Mouse (Mus musculus): ENCODE measurements around the gene Setd7. TPM values are rescaled to one million over a fixed set of nuclear protein-coding genes. Genes with fewer than 3 reads are reported as not detected.

Setd7 gene
- total and polyA plus RNA-seq, 3 experiments = 16.6 to 34.3 (median 23.6) TPM

DNA sequence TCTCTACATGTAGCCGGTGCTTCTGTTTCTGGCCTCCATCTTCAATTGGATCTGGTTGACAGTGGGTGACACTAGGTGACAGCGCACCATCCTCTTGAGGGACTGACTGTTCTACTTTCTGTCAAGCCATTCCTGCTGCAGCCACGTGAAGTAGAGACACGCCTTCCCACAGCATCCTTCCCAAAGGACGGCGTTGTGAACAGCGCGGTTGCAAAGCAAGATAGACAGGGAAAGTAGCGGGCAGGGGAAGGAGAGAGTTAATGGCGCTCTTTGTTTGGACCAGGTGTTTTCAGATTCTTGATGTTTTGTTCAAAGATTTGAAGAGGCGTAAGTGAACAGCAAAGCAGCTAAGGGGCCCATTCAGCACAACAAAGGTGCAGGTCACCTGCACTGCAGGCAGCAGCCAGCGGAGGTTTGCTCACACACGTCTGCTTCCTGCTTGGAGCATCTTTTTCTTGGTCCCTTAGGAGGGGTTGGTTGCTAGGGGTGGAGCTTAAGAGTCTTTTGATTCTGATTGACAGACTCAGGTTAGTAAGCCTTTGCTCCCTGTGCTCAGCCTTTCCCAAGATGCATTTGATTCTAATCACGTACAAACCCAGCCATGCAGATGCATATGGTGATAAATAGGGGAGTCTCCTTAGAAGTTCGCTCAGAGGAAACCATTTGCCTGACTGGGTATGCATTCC is 29.7 kb upstream of the Setd7 start:
- DNase-seq (ENCODE audit: extremely low read depth) = no peak
- Histone ChIP-seq H3K27ac (ENCODE audit: insufficient read depth, low read depth) (no peak overlapping the region), H3K9me3 (replicated peaks; ENCODE audit: low read length) (no peaks in the 10 kb centered on the region), H3K27me3 (replicated peaks) (no peaks in the 10 kb centered on the region), H3K79me2 (replicated peaks; ENCODE audit: control insufficient read depth, extremely low read depth, insufficient read depth, poor library complexity, severe bottlenecking) (no peaks in the 10 kb centered on the region), H3K36me3 (replicated peaks in 1 of 2; ENCODE audit: control insufficient read depth in 1 of 2, insufficient read depth in 1 of 2, low read length in 1 of 2) (no peaks in the 10 kb centered on the region), H3K9ac (ENCODE audit: insufficient read depth, low read depth) (no peak overlapping the region), H3K4me2 (ENCODE audit: insufficient read depth, low read depth, poor library complexity, severe bottlenecking) (no peak overlapping the region), H3K4me3 (replicated peaks in 1 of 3; ENCODE audit: low read depth in 2 of 3, low read length in 2 of 3, poor library complexity in 1 of 3) (no peak overlapping the region), H3K4me1 (ENCODE audit: control insufficient read depth in 1 of 2, insufficient read depth in 2 of 2) (peaks cover 2 to 30% of the 10 kb centered on the region in 2 experiments)
- TF ChIP-seq ZC3H11A (IDR thresholded peaks at IDR 0.05; ENCODE audit: low read depth, low read length) = no peak
- dilution Hi-C loops (cut with MboI; ENCODE audit: extremely low pct_ligation_motif_present, extremely low pct_unique_long_range_greater_than_20kb, low sequenced_read_pairs) (no loop called here), in situ Hi-C loops (cut with MboI; ENCODE audit: low pct_ligation_motif_present, low pct_unique_long_range_greater_than_20kb, low sequenced_read_pairs) (loop anchor here (5.0 kb wide), 1 partner anchor 57 kb away; no protein-coding TSS in a partner anchor)

DNA sequence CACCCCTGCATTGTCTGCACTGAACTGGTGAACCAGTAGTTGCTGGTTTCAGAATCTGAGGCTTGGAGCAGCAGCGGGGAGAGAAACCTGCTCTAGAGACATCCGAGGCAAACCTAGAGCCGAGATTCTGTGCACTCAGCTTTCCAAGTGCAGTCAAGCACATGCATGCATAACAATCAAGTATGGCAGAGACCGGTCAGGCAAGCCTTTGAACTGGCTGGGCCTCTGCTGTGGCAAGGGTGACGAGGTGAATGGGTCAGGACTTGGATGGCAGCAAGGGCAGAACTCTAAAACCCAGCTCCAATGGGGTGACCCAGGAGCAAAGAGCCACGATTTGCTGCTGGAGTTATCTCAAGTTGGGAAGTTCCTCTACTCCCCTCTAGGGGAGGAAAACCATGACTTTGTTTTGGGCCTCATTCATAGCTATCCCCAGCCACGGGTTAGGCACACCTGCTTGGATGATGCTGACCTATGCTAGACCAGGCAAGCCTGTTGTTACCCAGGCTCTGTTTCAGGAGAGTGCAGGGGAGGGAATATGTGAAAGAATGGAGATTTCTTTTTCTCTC is 27.1 kb upstream of the Setd7 start:
- Histone ChIP-seq H3K4me2 (ENCODE audit: insufficient read depth, low read depth, poor library complexity, severe bottlenecking) (no peak overlapping the region), H3K27ac (ENCODE audit: insufficient read depth, low read depth) (no peak overlapping the region), H3K36me3 (replicated peaks in 1 of 2; ENCODE audit: control insufficient read depth in 1 of 2, insufficient read depth in 1 of 2, low read length in 1 of 2) (no peaks in the 10 kb centered on the region), H3K9ac (ENCODE audit: insufficient read depth, low read depth) (no peak overlapping the region), H3K9me3 (replicated peaks; ENCODE audit: low read length) (no peaks in the 10 kb centered on the region), H3K4me1 (ENCODE audit: control insufficient read depth in 1 of 2, insufficient read depth in 2 of 2) (peaks cover 8 to 29% of the 10 kb centered on the region in 2 experiments), H3K27me3 (replicated peaks) (no peaks in the 10 kb centered on the region), H3K4me3 (replicated peaks in 1 of 3; ENCODE audit: low read depth in 2 of 3, low read length in 2 of 3, poor library complexity in 1 of 3) (no peak overlapping the region), H3K79me2 (replicated peaks; ENCODE audit: control insufficient read depth, extremely low read depth, insufficient read depth, poor library complexity, severe bottlenecking) (no peaks in the 10 kb centered on the region)
- in situ Hi-C loops (cut with MboI; ENCODE audit: low pct_ligation_motif_present, low pct_unique_long_range_greater_than_20kb, low sequenced_read_pairs) = no loop called here
- dilution Hi-C loops (cut with MboI; ENCODE audit: extremely low pct_ligation_motif_present, extremely low pct_unique_long_range_greater_than_20kb, low sequenced_read_pairs) = no loop called here
- TF ChIP-seq TBP (conservative IDR thresholded peaks at IDR 0.05; ENCODE audit: low read depth, low read length) (no peak), MYC (IDR thresholded peaks at IDR 0.05; ENCODE audit: low read depth, low read length) (no peak), SMC3 (IDR thresholded peaks at IDR 0.05; ENCODE audit: low read depth, low read length) (peak; percentile 37; the same call in 1 of the 2 replicates), MAFK (IDR thresholded peaks at IDR 0.05; ENCODE audit: insufficient replicate concordance, low read length) (no peak), CTCF (conservative IDR thresholded peaks at IDR 0.05 in 1 of 2, IDR thresholded peaks at IDR 0.05 in 1 of 2; ENCODE audit: low read depth in 2 of 2, low read length in 2 of 2) (peak; percentile 10 to 52; a peak in 2 of 4 replicates), EP300 (IDR thresholded peaks at IDR 0.05; ENCODE audit: low read length) (no peak), RAD21 (IDR thresholded peaks at IDR 0.05; ENCODE audit: low read depth, low read length) (peak; percentile 17), KAT2A (IDR thresholded peaks at IDR 0.05; ENCODE audit: insufficient replicate concordance, low read length) (no peak), IRF4 (IDR thresholded peaks at IDR 0.05; ENCODE audit: low read depth, low read length) (no peak), CHD2 (IDR thresholded peaks at IDR 0.05; ENCODE audit: low read length) (no peak), UBTF (IDR thresholded peaks at IDR 0.05; ENCODE audit: low read depth, low read length) (no peak)
- DNase-seq (ENCODE audit: extremely low read depth) = peak; percentile 24

All from CH12.LX (cell line).